Mouse (Mus musculus) CH12.LX (cell line): ENCODE data around the gene Mul1.
A peak's percentile ranks its signal among the peaks of the same experiment; 100 is the strongest.

Source experiments
- POLR2A ChIP-seq: IDR thresholded peaks from 2 replicates; pipeline ENCODE4 v1.6.1; 2011; ENCODE audit warnings: low read depth, mild to moderate bottlenecking, improper control_type of control experiment, low read length
- TCF12 ChIP-seq: IDR thresholded peaks from 2 replicates; pipeline ENCODE4 v1.6.1; 2014; ENCODE audit warnings: low read depth, mild to moderate bottlenecking, inconsistent platforms, low read length, improper control_type of control experiment

GRCm38 (mm10) chr4:138426778-138427705 lies 7.4 kb upstream of the Mul1 start:
- TF ChIP-seq POLR2A, result no peak
- TF ChIP-seq TCF12, result peak; percentile 57
